Comparison of ENCODE assay signal across 11 mouse cellular contexts in the genomic region with DNA sequence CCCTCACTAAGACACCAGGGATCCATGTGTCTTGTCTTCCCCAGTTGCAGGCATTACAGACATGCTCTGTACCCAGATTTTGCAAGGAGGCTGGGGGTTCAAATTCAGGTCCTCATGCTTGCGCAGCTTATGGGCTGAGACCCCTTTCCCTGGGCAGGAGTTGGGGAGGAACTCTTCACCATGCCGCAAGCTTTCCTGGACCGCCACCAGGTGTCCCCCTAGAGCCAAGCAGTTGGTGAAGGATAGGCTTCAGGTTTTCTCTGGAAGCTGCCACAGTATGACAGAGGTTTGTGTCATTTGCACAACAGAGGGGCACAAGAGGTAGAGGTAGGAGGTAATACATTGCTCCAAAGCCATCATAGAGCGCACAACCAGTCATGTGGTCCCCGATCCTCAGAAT. TPM values are rescaled to one million over a fixed set of nuclear protein-coding genes. Genes with fewer than 3 reads are reported as not detected.
DNase-seq lines count a peak whose midpoint lies in the region; ATAC-seq lines count a peak whose summit lies in the region.
"Had no signal": no experiment of that assay in that cellular context is flagged by ENCODE, and none has a peak within 500 bp of the region (broad histone marks: within the 10 kb centered on the region; RNA-seq: fewer than 3 reads in every experiment).

No protein-coding gene starts in this region.

- 39% methylated on average over 5 of the region's 5 CpGs for WGBS in heart, embryonic 12.5 days
- WGBS in neural tube, embryonic 15.5 days = 40% methylated on average over 5 of the region's 5 CpGs

- no peaks in the 10 kb centered on the region for H3K9me3 ChIP-seq in heart, embryonic 12.5 days (replicated peaks)
- no peaks in the 10 kb centered on the region for H3K9me3 ChIP-seq in neural tube, embryonic 15.5 days (replicated peaks)
- H3K9me3 ChIP-seq: stomach, embryonic 15.5 days had no signal

- DNase-seq in heart, postnatal 14 days = peak; percentile 7 to 22
- DNase-seq in neural tube, embryonic 10.5 days (ENCODE audit: extremely low spot score, low spot score) = peak; percentile 56
- peak; percentile 49 to 62 for DNase-seq in cerebellum, postnatal 4 days (ENCODE audit: low spot score in 2 of 2)
- peak; percentile 10 for DNase-seq in lung, postnatal 14 days
- no peak for DNase-seq in c-Kit-positive CD71-positive TER-119-positive erythroid progenitor cells, embryonic 14.5 days (ENCODE audit: low spot score)
- DNase-seq in ovary, postnatal 10 days (ENCODE audit: low spot score) = no peak

- no peaks in the 10 kb centered on the region; the same call in 1 of the 2 replicates for H3K27me3 ChIP-seq in heart, embryonic 12.5 days (replicated peaks)
- H3K27me3 ChIP-seq in neural tube, embryonic 15.5 days (replicated peaks) = no peaks in the 10 kb centered on the region
- H3K27me3 ChIP-seq: stomach, embryonic 15.5 days had no signal

- intact Hi-C loops in heart, postnatal 14 days (cut with DNase I) = loop anchor here (5.0 kb wide), 1 partner anchor 242 kb away; no protein-coding TSS in a partner anchor

- H3K4me2 ChIP-seq in heart, embryonic 12.5 days = no peak overlapping the region
- no peak overlapping the region for H3K4me2 ChIP-seq in neural tube, embryonic 15.5 days
- H3K4me2 ChIP-seq: stomach, embryonic 15.5 days had no signal

- no peak overlapping the region for H3K9ac ChIP-seq in heart, embryonic 12.5 days
- no peak overlapping the region for H3K9ac ChIP-seq in neural tube, embryonic 15.5 days (replicated peaks)
- H3K9ac ChIP-seq: stomach, embryonic 15.5 days had no signal

- H3K4me3 ChIP-seq in heart, embryonic 12.5 days = no peak overlapping the region
- H3K4me3 ChIP-seq in neural tube, embryonic 15.5 days (replicated peaks) = no peak overlapping the region
- H3K4me3 ChIP-seq: stomach, embryonic 15.5 days had no signal

- no peak overlapping the region for H3K27ac ChIP-seq in heart, embryonic 12.5 days (ENCODE audit: poor library complexity, severe bottlenecking)
- H3K27ac ChIP-seq in neural tube, embryonic 15.5 days (replicated peaks) = no peak overlapping the region
- H3K27ac ChIP-seq: stomach, embryonic 15.5 days had no signal

- H3K36me3 ChIP-seq in heart, embryonic 12.5 days = no peaks in the 10 kb centered on the region
- H3K36me3 ChIP-seq in neural tube, embryonic 15.5 days = no peaks in the 10 kb centered on the region
- H3K36me3 ChIP-seq: stomach, embryonic 15.5 days had no signal

- no peak for ATAC-seq in heart, embryonic 12.5 days (ENCODE audit: insufficient number of reproducible peaks, low FRiP score)
- no peak for ATAC-seq in neural tube, embryonic 15.5 days (ENCODE audit: low FRiP score)

- H3K4me1 ChIP-seq in heart, embryonic 12.5 days (replicated peaks) = no peaks in the 10 kb centered on the region
- H3K4me1 ChIP-seq in neural tube, embryonic 15.5 days = peaks cover 3% of the 10 kb centered on the region; the same call in 1 of the 2 replicates
- H3K4me1 ChIP-seq: stomach, embryonic 15.5 days had no signal

RNA-seq across cellular contexts. Expression of gene Piwil1, which starts 28.3 kb away (rescaled TPM):
- total RNA-seq in heart, postnatal 14 days (2021) = not detected
- not detected in 2 replicates for polyA plus RNA-seq in heart, embryonic 12.5 days (2016; fragmentation: Nextera tagmentation; extraction: Ambion mirVana)
- 0.31 and 0.33 TPM in 2 replicates for polyA plus RNA-seq in neural tube, embryonic 15.5 days (2015; fragmentation: Nextera tagmentation; extraction: Ambion mirVana)
- polyA plus RNA-seq: heart, embryonic 14.5 days; lung, embryonic 16.5 days; stomach, embryonic 15.5 days had no signal

Comparison
In these comparisons a context has a peak if more than half of its experiments do, and no peak if none do; other contexts are left out.
1. DNase-seq: peak in heart, postnatal 14 days (2 of 2), neural tube, embryonic 10.5 days (single experiment), cerebellum, postnatal 4 days (2 of 2) and lung, postnatal 14 days (single experiment); none in c-Kit-positive CD71-positive TER-119-positive erythroid progenitor cells, embryonic 14.5 days (single experiment) and ovary, postnatal 10 days (single experiment).